Mouse (Mus musculus): ENCODE measurements around the gene Rasl11b.

The Rasl11b gene

GRCm38 (mm10) chr5:74188076-74188475 lies 7.0 kb upstream of the Rasl11b start:
- no peak for DNase-seq (ENCODE audit: low read depth in 1 of 2, low spot score in 2 of 2)

GRCm38 (mm10) chr5:74188886-74189285 lies 6.2 kb upstream of the Rasl11b start:
- DNase-seq (ENCODE audit: low read depth in 1 of 2, low spot score in 2 of 2): no peak

- DNase-seq (ENCODE audit: low read depth in 1 of 2, low spot score in 2 of 2): no peak
Observed at GRCm38 (mm10) chr5:74189484-74190160, 5.5 kb upstream of the Rasl11b start.

DNA sequence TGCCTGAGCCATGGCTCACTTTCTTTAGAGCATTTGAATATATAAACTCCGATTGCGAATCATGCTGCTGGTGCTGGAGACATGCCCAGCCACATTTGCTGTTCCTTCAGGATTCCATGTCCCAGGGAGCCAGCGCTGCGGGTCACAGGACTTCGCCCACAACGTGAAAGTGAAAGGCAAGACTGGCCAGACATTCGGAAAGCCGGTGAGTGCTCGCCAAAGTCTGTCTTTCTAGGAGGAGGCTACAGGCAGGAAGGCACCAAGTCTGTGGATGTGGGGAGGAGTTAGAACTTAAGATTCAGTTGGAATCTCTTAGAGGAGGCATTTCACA lies 5.0 kb upstream of the Rasl11b start:
- no peak for DNase-seq (ENCODE audit: low read depth in 1 of 2, low spot score in 2 of 2)

GRCm38 (mm10) chr5:74190911-74191310 lies 4.2 kb upstream of the Rasl11b start:
- DNase-seq (ENCODE audit: low read depth in 1 of 2, low spot score in 2 of 2): no peak

DNA sequence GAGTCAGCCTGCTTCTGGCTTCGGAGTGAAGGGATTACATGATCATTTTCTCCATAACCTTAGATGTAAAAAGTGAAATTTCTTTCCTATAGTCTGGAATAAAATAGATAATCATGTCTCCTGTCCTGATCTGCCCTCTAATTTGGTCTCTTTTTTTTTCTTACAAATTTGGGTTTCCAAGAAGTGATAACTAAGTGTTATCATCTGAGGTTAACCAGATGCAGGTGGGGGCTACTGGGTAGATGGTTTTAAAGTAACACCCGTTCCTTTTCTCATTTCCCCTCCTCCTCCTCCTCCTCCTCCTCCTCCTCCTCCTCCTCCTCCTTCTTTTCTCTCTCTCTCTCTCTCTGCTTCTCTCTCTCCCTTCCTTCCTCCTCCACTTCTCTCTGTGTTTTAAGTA lies 2.1 kb upstream of the Rasl11b start:
- DNase-seq (ENCODE audit: low read depth in 1 of 2, low spot score in 2 of 2): no peak

- DNase-seq (ENCODE audit: low read depth in 1 of 2, low spot score in 2 of 2): no peak
Observed at GRCm38 (mm10) chr5:74193626-74194025, 1.5 kb upstream of the Rasl11b start.

DNA sequence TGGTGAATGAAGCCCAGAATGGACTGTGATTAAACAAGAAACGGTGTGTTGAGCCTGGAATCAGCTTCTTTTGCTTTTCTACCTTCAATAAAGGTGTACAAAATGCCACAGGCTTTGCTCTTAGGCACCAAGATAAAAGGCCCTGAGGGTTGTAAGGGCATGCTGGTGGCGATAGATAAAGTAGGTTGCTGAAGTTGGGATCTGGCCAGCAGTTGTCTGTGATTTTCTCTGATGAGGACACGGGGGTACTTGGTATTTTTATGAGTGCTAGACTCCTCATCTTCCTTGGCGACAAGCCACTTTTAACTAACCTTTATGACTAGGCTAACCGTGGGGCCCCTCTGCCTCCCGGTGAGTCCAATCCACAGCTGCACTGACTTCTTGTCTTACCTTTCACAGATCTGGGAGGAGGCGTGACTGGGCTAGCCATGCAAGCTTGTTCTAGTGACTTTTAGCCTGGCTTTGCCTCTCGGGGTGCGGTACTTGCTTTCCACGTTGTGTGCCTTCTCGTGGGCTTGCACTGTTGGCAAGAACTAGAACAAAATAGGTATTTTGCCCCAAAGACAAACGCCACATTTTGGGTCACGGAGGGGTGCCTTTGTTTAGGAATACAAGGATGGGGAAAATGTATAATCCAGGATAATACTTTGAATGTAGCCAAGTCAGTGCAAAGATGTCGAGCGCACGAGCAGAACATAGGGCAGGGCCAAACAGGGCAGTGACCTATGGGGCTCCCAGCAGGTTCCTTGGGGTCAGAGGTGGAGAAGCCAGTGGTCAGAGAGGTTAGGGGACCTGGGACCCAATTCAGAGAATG lies 852 bp upstream of the Rasl11b start:
- no peak for DNase-seq (ENCODE audit: low read depth in 1 of 2, low spot score in 2 of 2)

- no peak for DNase-seq (ENCODE audit: low read depth in 1 of 2, low spot score in 2 of 2)
Observed at GRCm38 (mm10) chr5:74195614-74196306, 674 bp downstream of the Rasl11b start.

DNA sequence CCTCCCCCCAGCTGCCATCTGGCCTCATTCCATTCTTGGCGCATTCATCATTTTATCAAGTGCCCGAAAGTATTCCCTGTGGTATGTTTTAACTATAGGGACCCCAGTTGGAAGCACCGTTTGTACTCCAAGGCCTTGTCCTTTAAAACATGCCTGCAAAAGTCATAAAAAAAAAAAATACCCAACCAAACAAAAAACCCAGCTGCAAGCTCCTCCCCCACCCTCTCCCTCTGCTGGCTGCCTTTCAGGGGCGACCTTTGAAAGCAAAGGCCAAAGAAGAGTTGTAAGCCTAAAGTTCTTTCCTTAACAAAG lies 1.2 kb downstream of the Rasl11b start:
- no peak for DNase-seq (ENCODE audit: low read depth in 1 of 2, low spot score in 2 of 2)

GRCm38 (mm10) chr5:74197541-74198330 lies 2.6 kb downstream of the Rasl11b start:
- no peak for DNase-seq (ENCODE audit: low read depth in 1 of 2, low spot score in 2 of 2)

DNA sequence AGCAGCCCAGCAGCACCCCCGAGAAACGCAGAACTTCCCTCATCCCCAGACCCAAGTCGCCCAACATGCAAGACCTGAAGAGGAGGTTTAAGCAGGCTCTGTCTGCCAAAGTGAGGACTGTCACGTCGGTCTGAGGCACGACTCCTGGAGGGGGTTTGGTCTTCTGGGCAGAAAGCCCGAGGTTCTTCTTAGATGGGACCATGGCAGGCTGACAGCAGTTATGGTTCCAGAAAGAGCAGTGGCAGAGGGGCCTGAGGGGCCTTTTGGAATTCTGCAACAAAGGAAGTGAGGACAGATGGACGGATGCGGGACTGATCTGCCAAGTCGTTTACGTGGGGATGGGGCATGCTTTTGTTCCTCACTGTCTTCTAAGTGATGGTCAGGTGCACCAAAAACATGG lies 3.4 kb downstream of the Rasl11b start:
- DNase-seq (ENCODE audit: low read depth in 1 of 2, low spot score in 2 of 2): no peak

DNA sequence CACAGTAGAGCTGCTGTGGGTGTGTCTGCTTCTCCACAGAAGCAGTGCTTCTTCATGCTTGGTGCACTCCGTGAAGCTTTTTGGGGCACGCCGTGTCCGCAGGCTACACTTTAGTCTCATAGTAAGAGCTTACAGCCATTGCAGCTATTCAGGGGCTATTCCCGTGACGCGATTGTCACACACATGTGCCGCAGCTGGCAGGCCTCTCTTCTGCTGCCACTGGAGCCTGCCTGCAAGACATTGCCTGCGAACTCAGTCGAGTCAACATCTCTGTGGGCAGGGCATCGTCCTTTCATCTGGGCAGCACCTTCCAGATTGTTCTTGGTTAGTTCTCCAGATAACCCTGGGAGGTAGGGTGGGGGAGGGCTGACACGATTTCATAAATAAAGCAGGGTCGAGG lies 4.7 kb downstream of the Rasl11b start:
- no peak for DNase-seq (ENCODE audit: low read depth in 1 of 2, low spot score in 2 of 2)

DNA sequence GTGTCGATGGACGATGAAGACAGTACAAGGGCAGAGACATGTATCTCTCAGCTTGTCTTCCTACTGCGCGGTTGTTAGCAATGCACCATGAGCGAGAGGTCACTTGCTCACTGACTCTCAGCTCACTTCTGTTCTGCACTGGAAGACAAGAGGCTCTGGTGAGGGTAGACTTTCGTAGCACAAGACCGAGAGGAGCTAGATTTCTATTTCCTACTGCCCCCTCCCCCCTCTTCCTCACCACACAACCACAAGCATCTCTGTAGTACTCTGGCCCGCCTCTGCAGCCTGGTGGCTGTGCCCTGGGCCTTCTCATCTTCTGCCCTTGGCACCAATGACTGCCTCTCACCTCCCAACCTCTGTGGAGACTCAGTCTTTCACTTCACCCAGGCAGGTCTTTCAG lies 5.4 kb downstream of the Rasl11b start:
- DNase-seq (ENCODE audit: low read depth in 1 of 2, low spot score in 2 of 2): no peak

DNA sequence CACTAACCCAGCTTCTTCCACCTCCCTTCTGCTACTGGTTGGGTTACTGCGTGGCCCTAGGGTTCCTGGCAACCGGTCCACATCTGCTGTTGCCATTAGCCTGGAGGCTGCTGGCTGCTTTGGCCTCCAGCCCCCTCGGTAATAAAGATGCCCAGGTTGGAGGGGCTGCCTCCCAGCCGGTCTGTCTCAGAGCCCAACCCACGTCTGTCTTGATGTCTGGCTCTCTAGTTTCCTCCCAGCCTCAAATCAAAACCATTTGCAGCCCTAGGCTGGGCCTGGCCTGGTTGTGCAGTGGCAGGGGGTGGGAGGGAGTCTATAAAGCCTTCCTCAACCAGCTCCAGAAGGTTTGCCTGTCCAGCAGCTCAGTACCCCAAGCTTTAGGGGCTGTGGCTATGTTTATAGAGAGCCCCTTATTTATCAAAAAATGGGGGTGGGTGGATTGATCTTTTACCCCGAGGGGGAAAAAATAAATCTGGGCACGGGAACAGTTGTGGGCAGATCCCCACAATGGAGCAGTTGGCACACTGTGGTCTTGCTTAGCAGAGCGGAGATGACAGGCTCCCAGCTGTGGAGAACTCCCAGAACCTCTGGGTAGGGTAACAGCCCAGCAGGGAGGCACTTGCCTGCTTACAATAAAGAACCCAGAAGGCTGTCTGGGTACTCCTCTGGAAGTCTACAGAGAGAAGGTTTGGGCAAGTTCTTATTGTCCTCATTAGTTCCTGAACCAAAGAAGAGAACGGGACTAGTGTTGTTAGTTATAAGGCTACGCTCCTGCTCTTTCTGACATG lies 6.7 kb downstream of the Rasl11b start:
- DNase-seq (ENCODE audit: low read depth in 1 of 2, low spot score in 2 of 2): no peak

DNA sequence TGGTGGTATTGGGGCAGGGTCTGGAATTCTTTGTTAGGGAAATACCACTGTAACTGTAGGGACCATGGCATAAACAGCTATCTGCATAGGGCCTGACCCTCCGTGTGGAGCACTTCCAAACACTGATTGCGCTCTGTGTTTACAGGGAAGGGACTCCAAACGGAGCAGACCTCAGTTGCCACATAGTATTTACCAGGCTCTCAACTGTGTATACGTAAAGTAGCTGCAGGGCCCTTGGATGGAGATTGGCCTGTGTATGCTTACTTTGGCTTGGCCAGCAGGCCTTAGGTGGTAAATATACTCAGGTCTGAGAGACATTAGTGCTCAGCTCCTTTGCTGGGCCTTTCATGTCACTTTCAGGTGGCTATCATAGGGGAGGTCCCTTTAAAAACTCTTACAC lies 7.4 kb downstream of the Rasl11b start:
- DNase-seq (ENCODE audit: low read depth in 1 of 2, low spot score in 2 of 2): no peak

DNA sequence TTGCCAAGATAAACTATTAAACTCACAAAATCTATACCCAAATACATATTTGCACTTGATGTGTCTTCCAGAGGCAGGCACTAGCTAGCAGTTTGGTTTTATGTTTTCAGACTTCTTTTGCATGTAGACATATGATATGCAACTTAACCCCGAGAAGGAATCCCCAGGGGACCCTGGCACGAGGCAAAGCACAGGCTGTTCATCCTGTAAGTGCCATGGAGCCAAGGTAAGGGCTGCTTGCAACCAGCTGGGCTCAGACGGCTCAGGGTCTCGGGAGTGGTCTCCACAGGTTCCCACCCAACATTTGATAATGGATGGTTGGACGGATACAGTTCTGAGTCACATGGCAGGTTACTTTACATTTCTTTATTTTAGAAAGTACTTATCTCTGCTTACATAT lies 9.4 kb downstream of the Rasl11b start:
- DNase-seq (ENCODE audit: low read depth in 1 of 2, low spot score in 2 of 2): no peak

GRCm38 (mm10) chr5:74205509-74205908 lies 10.4 kb downstream of the Rasl11b start:
- no peak for DNase-seq (ENCODE audit: low read depth in 1 of 2, low spot score in 2 of 2)

- no peak for DNase-seq (ENCODE audit: low read depth in 1 of 2, low spot score in 2 of 2)
Observed at GRCm38 (mm10) chr5:74206038-74206437, 11.0 kb downstream of the Rasl11b start.

DNA sequence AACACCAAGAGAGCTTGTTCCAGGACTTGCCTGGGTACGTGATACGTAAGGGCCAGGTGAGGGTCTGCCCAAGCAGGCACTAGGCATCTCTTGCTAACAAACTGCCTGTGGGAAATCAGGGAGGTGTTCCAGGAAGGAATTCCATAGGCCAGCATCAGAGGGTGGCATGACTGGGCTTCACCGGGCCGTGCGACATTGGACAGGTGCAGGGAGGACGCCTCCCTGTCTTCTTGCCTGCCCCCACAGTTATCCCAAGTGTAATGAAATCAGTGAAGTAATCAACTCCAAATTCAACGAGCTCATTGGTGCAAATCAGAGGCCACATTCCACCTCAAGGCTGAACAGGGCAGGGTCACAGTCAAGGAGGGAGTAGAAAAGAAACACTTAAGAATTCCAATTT lies 11.6 kb downstream of the Rasl11b start:
- no peak for DNase-seq (ENCODE audit: low read depth in 1 of 2, low spot score in 2 of 2)

DNA sequence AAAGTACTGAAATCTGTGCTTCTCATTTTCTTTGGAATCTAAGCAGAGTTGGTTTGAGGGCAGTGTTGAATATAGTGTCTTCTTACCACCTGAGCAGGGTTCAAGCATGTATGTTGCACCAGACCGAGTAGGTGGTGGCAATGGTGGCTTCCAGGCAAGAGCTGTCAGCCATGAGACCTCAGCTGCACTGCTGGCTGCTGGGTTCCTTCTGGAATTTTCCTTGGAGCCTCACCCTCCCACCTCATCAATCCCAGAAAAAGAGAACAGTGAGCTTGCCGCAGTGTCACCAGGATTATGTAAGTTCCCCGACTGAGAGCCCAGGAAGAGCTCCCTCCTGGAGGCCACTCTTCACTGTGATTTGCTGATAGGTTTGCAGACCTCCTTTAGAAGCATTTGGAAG lies 12.1 kb downstream of the Rasl11b start:
- no peak for DNase-seq (ENCODE audit: low read depth in 1 of 2, low spot score in 2 of 2)
